Mouse (Mus musculus) neutrophil, adult 5-6 weeks (primary cell): ENCODE results near the gene Gm11563. TPM values are rescaled to one million over a fixed set of nuclear protein-coding genes. Genes with fewer than 3 reads are reported as not detected.
"Not testable (repeated sequence)": the region's sequence is repeated elsewhere in the genome, so short reads cannot be mapped to it uniquely, and the experiment has no call there.

Experiments
- ATAC-seq: fragments of 151-379, 151-347 bp; 2 replicates; pipeline ENCODE4 v1.8.0; 2017; ENCODE audit warnings: mild to moderate bottlenecking, moderate TSS enrichment; ENCODE audit not compliant: insufficient number of reproducible peaks, poor library complexity, low FRiP score, severe bottlenecking; ENCODE audit errors: extremely low read depth
- total RNA-seq: library from RNA; stranded (forward); fragments of 200-1000 nt; gene quantifications from 2 replicates; pipeline ENCODE4 v1.2.3, GENCODE M21; 2017

The Gm11563 gene
- total RNA-seq: not detected in 2 replicates

GRCm38 (mm10) chr11:99658467-99659010, at the start of gene Gm11563:
Gene Gm11563, minus strand, starts transcription at chr11:99658960.
- ATAC-seq: not testable (repeated sequence)

GRCm38 (mm10) chr11:99690463-99690862, 31.7 kb upstream of the Gm11563 start, which contains the start of gene Gm14190:
Gene Gm14190, minus strand, starts transcription at chr11:99690740.
- no peak for ATAC-seq

- not testable (repeated sequence) for ATAC-seq
Observed at GRCm38 (mm10) chr11:99685235-99685634, 26.5 kb upstream of the Gm11563 start.

GRCm38 (mm10) chr11:99683481-99683880, 24.7 kb upstream of the Gm11563 start:
- ATAC-seq: no peak

- ATAC-seq: no peak
Observed at GRCm38 (mm10) chr11:99665860-99666259, 7.1 kb upstream of the Gm11563 start, which contains the start of gene Krtap4-6. Gene Krtap4-6, minus strand, starts transcription at chr11:99665960.

- ATAC-seq: no peak
Observed at GRCm38 (mm10) chr11:99662802-99663201, 4.0 kb upstream of the Gm11563 start.

- ATAC-seq: no peak
Observed at GRCm38 (mm10) chr11:99659256-99659655, 496 bp upstream of the Gm11563 start.

GRCm38 (mm10) chr11:99657051-99657450, 1.7 kb downstream of the Gm11563 start:
- no peak for ATAC-seq

GRCm38 (mm10) chr11:99650136-99650535, 8.6 kb downstream of the Gm11563 start, which contains the start of gene Gm11555:
Gene Gm11555, minus strand, starts transcription at chr11:99650236.
- no peak for ATAC-seq

GRCm38 (mm10) chr11:99646444-99646843, 12.3 kb downstream of the Gm11563 start:
- ATAC-seq: no peak

GRCm38 (mm10) chr11:99644351-99644750, 14.4 kb downstream of the Gm11563 start:
- no peak for ATAC-seq

- not testable (repeated sequence) for ATAC-seq
Observed at GRCm38 (mm10) chr11:99643635-99644139, 15.1 kb downstream of the Gm11563 start, which contains the start of gene Krtap4-7. Gene Krtap4-7, minus strand, starts transcription at chr11:99644089.

- ATAC-seq: no peak
Observed at GRCm38 (mm10) chr11:99640926-99641325, 17.8 kb downstream of the Gm11563 start.

GRCm38 (mm10) chr11:99637086-99637485, 21.7 kb downstream of the Gm11563 start:
- ATAC-seq: no peak

GRCm38 (mm10) chr11:99634653-99635134, 24.1 kb downstream of the Gm11563 start, which contains the start of gene Krtap4-2:
Gene Krtap4-2, minus strand, starts transcription at chr11:99635084.
- no peak for ATAC-seq

GRCm38 (mm10) chr11:99633293-99633692, 25.5 kb downstream of the Gm11563 start:
- no peak for ATAC-seq

GRCm38 (mm10) chr11:99630890-99631289, 27.9 kb downstream of the Gm11563 start:
- ATAC-seq: no peak

GRCm38 (mm10) chr11:99628138-99628537, 30.6 kb downstream of the Gm11563 start, which contains the start of gene Krtap4-1:
Gene Krtap4-1, minus strand, starts transcription at chr11:99628238.
- ATAC-seq: no peak

- no peak for ATAC-seq
Observed at GRCm38 (mm10) chr11:99620335-99620734, 38.4 kb downstream of the Gm11563 start, which contains the start of gene Gm11562. Gene Gm11562, minus strand, starts transcription at chr11:99620435.

GRCm38 (mm10) chr11:99614796-99615363, 43.9 kb downstream of the Gm11563 start, which contains the start of gene Krtap2-4:
Gene Krtap2-4, minus strand, starts transcription at chr11:99614846.
- no peak for ATAC-seq
